Mouse (Mus musculus) liver, embryonic 16.5 days (tissue): ENCODE data around the gene Atrip. TPM values are rescaled to one million over a fixed set of nuclear protein-coding genes. Genes with fewer than 3 reads are reported as not detected.

Experiments
- ATAC-seq: fragments of 200-750 bp; cut with Nextera tagmentation; 2 replicates; pipeline ENCODE4 v1.8.0; 2017; ENCODE audit warnings: low read depth, mild to moderate bottlenecking, moderate number of reproducible peaks, moderate library complexity
- H3K27ac ChIP-seq: fragments of 300-500 bp; sonication (generic); 2 replicates; pipeline ENCODE4 v1.5.1; 2014; ENCODE audit warnings: mild to moderate bottlenecking, low read length
- H3K27me3 ChIP-seq: fragments of 300-500 bp; sonication (generic); 2 replicates; pipeline ENCODE4 v1.6.1; 2014; ENCODE audit warnings: low read depth, low read length, mixed read lengths; ENCODE audit not compliant: control insufficient read depth, insufficient read depth
- H3K36me3 ChIP-seq: fragments of 300-500 bp; sonication (generic); 2 replicates; pipeline ENCODE4 v1.6.1; 2014; ENCODE audit warnings: mild to moderate bottlenecking; ENCODE audit not compliant: control insufficient read depth, insufficient read depth
- H3K4me1 ChIP-seq: fragments of 300-500 bp; sonication (generic); 2 replicates; pipeline ENCODE4 v1.6.1; 2014; ENCODE audit warnings: low read depth, low read length, mixed read lengths; ENCODE audit not compliant: control insufficient read depth
- H3K4me2 ChIP-seq: fragments of 300-500 bp; sonication (generic); 2 replicates; pipeline ENCODE4 v1.6.1; 2014; ENCODE audit warnings: low read depth, low read length, mixed read lengths
- H3K4me3 ChIP-seq: fragments of 300-500 bp; sonication (generic); 2 replicates; pipeline ENCODE4 v1.5.1; 2014; ENCODE audit warnings: low read depth, mild to moderate bottlenecking, low read length
- H3K9ac ChIP-seq: fragments of 300-500 bp; sonication (generic); 2 replicates; pipeline ENCODE4 v1.6.1; 2014; ENCODE audit warnings: low read depth, low read length
- H3K9me3 ChIP-seq: fragments of 300-500 bp; sonication (generic); replicated peaks from 2 replicates; pipeline ENCODE4 v1.6.1; 2016; ENCODE audit warnings: low read length; ENCODE audit not compliant: control insufficient read depth
- WGBS: fragments of 180-500 bp; shearing (Covaris S2); extraction: QIAGEN DNeasy Blood & Tissue Kit; methylation state at CpG from one replicate; pipeline ENCODE4 v1.1.7; 2014; ENCODE audit not compliant: insufficient replicate concordance; 5-methylcytosine and 5-hydroxymethylcytosine counted together
- polyA plus RNA-seq: library from polyadenylated mRNA; unstranded; fragments of >200 nt; fragmentation: Nextera tagmentation; extraction: Ambion mirVana; gene quantifications from 2 replicates; pipeline ENCODE4 v1.2.1, GENCODE M21; 2015

Gene Atrip
- 8.5 and 8.8 TPM in 2 replicates for polyA plus RNA-seq

GRCm38 (mm10) chr9:109073661-109074573 is at the start of gene Atrip:
Gene Atrip, minus strand, starts transcription at chr9:109074124.
- H3K4me2 ChIP-seq = peak within 1 kb of the TSS; percentile 98
- peak within 1 kb of the TSS; percentile 86 for H3K4me3 ChIP-seq
- no peaks in the 10 kb centered on the region for H3K27me3 ChIP-seq
- H3K9ac ChIP-seq = peak within 1 kb of the TSS; percentile 86
- under 1% methylated on average over 57 of the region's 57 CpGs for WGBS
- H3K27ac ChIP-seq = peak within 1 kb of the TSS; percentile 62
- H3K36me3 ChIP-seq = peaks cover 6% of the 10 kb centered on the region
- ATAC-seq = peak; percentile 100
- H3K4me1 ChIP-seq = peaks cover 13% of the 10 kb centered on the region
- no peaks in the 10 kb centered on the region for H3K9me3 ChIP-seq

- no peak overlapping the region for H3K9ac ChIP-seq
- no peak for ATAC-seq
- 37% methylated on average over 6 of the region's 6 CpGs for WGBS
Measured at GRCm38 (mm10) chr9:109123266-109123665, 49.3 kb upstream of the Atrip start.

GRCm38 (mm10) chr9:109122553-109123085 is 48.7 kb upstream of the Atrip start:
- H3K4me3 ChIP-seq = no peak overlapping the region
- H3K9ac ChIP-seq = no peak overlapping the region
- H3K9me3 ChIP-seq = no peaks in the 10 kb centered on the region
- H3K4me2 ChIP-seq = no peak overlapping the region
- no peaks in the 10 kb centered on the region for H3K4me1 ChIP-seq
- H3K36me3 ChIP-seq = no peaks in the 10 kb centered on the region
- WGBS = 38% methylated on average over 2 of the region's 2 CpGs
- ATAC-seq = no peak
- H3K27ac ChIP-seq = no peak overlapping the region
- H3K27me3 ChIP-seq = no peaks in the 10 kb centered on the region

More at GRCm38 (mm10) chr9:109123266-109123665, 49.3 kb upstream of the Atrip start:
- H3K4me2 ChIP-seq = no peak overlapping the region
- no peaks in the 10 kb centered on the region for H3K4me1 ChIP-seq
- H3K27me3 ChIP-seq = no peaks in the 10 kb centered on the region
- H3K9me3 ChIP-seq = no peaks in the 10 kb centered on the region
- no peak overlapping the region for H3K4me3 ChIP-seq
- H3K36me3 ChIP-seq = no peaks in the 10 kb centered on the region
- no peak overlapping the region for H3K27ac ChIP-seq

GRCm38 (mm10) chr9:109120956-109121355 is 47.0 kb upstream of the Atrip start:
- Histone ChIP-seq H3K9ac (no peak overlapping the region), H3K36me3 (no peaks in the 10 kb centered on the region), H3K4me3 (no peak overlapping the region), H3K4me1 (no peaks in the 10 kb centered on the region), H3K27ac (no peak overlapping the region), H3K4me2 (no peak overlapping the region), H3K27me3 (no peaks in the 10 kb centered on the region), H3K9me3 (no peaks in the 10 kb centered on the region)
- no peak for ATAC-seq
- WGBS = 72% methylated on average over 6 of the region's 6 CpGs

GRCm38 (mm10) chr9:109119571-109119970 is 45.6 kb upstream of the Atrip start:
- no peak overlapping the region for H3K9ac ChIP-seq
- H3K4me3 ChIP-seq = no peak overlapping the region
- no peaks in the 10 kb centered on the region for H3K4me1 ChIP-seq
- H3K9me3 ChIP-seq = no peaks in the 10 kb centered on the region
- H3K36me3 ChIP-seq = no peaks in the 10 kb centered on the region
- no peaks in the 10 kb centered on the region for H3K27me3 ChIP-seq
- no peak overlapping the region for H3K27ac ChIP-seq
- no peak overlapping the region for H3K4me2 ChIP-seq
- WGBS = 75% methylated on average over 9 of the region's 9 CpGs
- ATAC-seq = no peak

GRCm38 (mm10) chr9:109118106-109118505 is 44.2 kb upstream of the Atrip start:
- Histone ChIP-seq H3K36me3 (no peaks in the 10 kb centered on the region), H3K27me3 (no peaks in the 10 kb centered on the region), H3K4me1 (no peaks in the 10 kb centered on the region), H3K4me3 (no peak overlapping the region), H3K9ac (no peak overlapping the region), H3K9me3 (no peaks in the 10 kb centered on the region), H3K4me2 (no peak overlapping the region), H3K27ac (no peak overlapping the region)
- 59% methylated on average over 4 of the region's 4 CpGs for WGBS
- ATAC-seq = peak; percentile 28; the same call in 1 of the 2 replicates

- H3K27me3 ChIP-seq = no peaks in the 10 kb centered on the region
- no peaks in the 10 kb centered on the region for H3K4me1 ChIP-seq
- H3K4me3 ChIP-seq = no peak overlapping the region
- no peaks in the 10 kb centered on the region; the same call in 1 of the 2 replicates for H3K36me3 ChIP-seq
- H3K9ac ChIP-seq = no peak overlapping the region
- no peak for ATAC-seq
- 68% methylated on average over 10 of the region's 10 CpGs for WGBS
- no peak overlapping the region for H3K27ac ChIP-seq
- H3K4me2 ChIP-seq = no peak overlapping the region
- H3K9me3 ChIP-seq = no peaks in the 10 kb centered on the region
Measured at GRCm38 (mm10) chr9:109116205-109116604, 42.3 kb upstream of the Atrip start.

GRCm38 (mm10) chr9:109114871-109115270 is 40.9 kb upstream of the Atrip start:
- Histone ChIP-seq H3K36me3 (no peaks in the 10 kb centered on the region; the same call in 1 of the 2 replicates), H3K27me3 (no peaks in the 10 kb centered on the region), H3K27ac (no peak overlapping the region), H3K4me2 (no peak overlapping the region), H3K4me3 (no peak overlapping the region), H3K9ac (no peak overlapping the region), H3K9me3 (no peaks in the 10 kb centered on the region), H3K4me1 (no peaks in the 10 kb centered on the region)
- 56% methylated on average over 7 of the region's 7 CpGs for WGBS
- ATAC-seq = no peak

- H3K36me3 ChIP-seq = no peaks in the 10 kb centered on the region; the same call in 1 of the 2 replicates
- H3K9ac ChIP-seq = no peak overlapping the region
- H3K4me1 ChIP-seq = no peaks in the 10 kb centered on the region
- no peak for ATAC-seq
- no peak overlapping the region for H3K27ac ChIP-seq
- no peaks in the 10 kb centered on the region for H3K27me3 ChIP-seq
- H3K9me3 ChIP-seq = no peaks in the 10 kb centered on the region
- H3K4me3 ChIP-seq = no peak overlapping the region
- H3K4me2 ChIP-seq = no peak overlapping the region
- WGBS = 66% methylated on average over 11 of the region's 11 CpGs
Measured at GRCm38 (mm10) chr9:109114276-109114675, 40.4 kb upstream of the Atrip start.
